Mouse (Mus musculus): ENCODE measurements around the gene Tsr3.
"Not testable (repeated sequence)": the region's sequence is repeated elsewhere in the genome, so short reads cannot be mapped to it uniquely, and the experiment has no call there.

- not testable (repeated sequence) for TF ChIP-seq CTCF (IDR thresholded peaks at IDR 0.05; ENCODE audit: borderline replicate concordance, extremely low read depth, insufficient read depth, insufficient read length); POLR2A (IDR thresholded peaks at IDR 0.05; ENCODE audit: borderline replicate concordance, extremely low read depth, insufficient read depth, insufficient read length, poor library complexity, severe bottlenecking)
These were observed 17.4 kb upstream of the Tsr3 start for GRCm38 (mm10) chr17:25222504-25222940.

Measured in brain, embryonic 14.5 days (tissue).